In the genomic region with DNA sequence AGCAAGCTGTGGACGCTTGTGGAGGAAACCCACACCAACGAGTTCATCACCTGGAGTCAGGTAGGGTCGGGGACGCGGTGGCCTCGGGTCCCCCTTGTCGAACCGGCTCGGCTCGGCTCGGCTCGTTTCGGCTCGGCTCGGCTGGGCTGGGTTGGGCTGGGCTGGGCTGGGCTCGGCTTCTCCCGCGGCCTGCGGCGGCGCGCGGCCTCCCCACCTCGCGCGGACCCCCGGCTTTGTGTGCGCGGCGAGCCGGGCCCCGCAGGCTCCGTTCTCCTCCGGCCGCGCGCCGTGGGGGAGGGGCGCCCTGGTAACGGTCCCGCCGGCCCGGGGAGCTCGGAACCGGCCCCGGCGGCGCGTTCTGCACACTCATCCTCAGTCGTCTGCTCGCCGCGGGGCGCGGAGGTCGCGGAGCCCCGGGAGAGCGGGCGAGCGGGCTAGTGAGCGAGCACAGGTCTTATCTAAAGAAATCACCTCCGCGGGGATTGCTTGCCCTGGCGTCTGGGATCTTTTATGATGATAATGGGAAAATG, we compare ENCODE assay signal across 8 mouse cellular contexts. TPM values are rescaled to one million over a fixed set of nuclear protein-coding genes. Genes with fewer than 3 reads are reported as not detected.
DNase-seq lines count a peak whose midpoint lies in the region; ATAC-seq and TF ChIP-seq lines count a peak whose summit lies in the region.

No protein-coding gene starts in this region.

- H3K9ac ChIP-seq in intestine, embryonic 14.5 days (ENCODE audit: low read length) = peak overlapping the region; percentile 96
- peak overlapping the region; percentile 93 for H3K9ac ChIP-seq in stomach, postnatal 0 days (ENCODE audit: low read length)

- no peak for TF ChIP-seq POLR2A in cerebellum, adult 2 months (IDR thresholded peaks at IDR 0.05; ENCODE audit: borderline replicate concordance, insufficient read depth, low read length)
- no peak for TF ChIP-seq POLR2A in spleen, adult 2 months (IDR thresholded peaks at IDR 0.05; ENCODE audit: low read depth, low read length)
- TF ChIP-seq POLR2A in embryonic fibroblast, embryonic 13.5 days (IDR thresholded peaks at IDR 0.05; ENCODE audit: low read depth, low read length) = no peak

- no peaks in the 10 kb centered on the region for H3K9me3 ChIP-seq in intestine, embryonic 14.5 days (ENCODE audit: control insufficient read depth, low read length)
- H3K9me3 ChIP-seq in stomach, postnatal 0 days (ENCODE audit: control insufficient read depth, low read length) = no peaks in the 10 kb centered on the region

- H3K36me3 ChIP-seq in spleen, adult 2 months (ENCODE audit: control insufficient read depth, insufficient read depth, low read length) = no peaks in the 10 kb centered on the region
- no peaks in the 10 kb centered on the region for H3K36me3 ChIP-seq in intestine, embryonic 14.5 days (ENCODE audit: control insufficient read depth, insufficient read depth, low read length)
- no peaks in the 10 kb centered on the region for H3K36me3 ChIP-seq in stomach, postnatal 0 days (ENCODE audit: control insufficient read depth, insufficient read depth, low read length)

- DNase-seq in cerebellum, adult 2 months = no peak
- no peak for DNase-seq in cerebellum, adult 11-12 months
- DNase-seq in spleen, adult 2 months (ENCODE audit: low read depth in 1 of 2, low spot score in 2 of 2) = peak in 1 of 2 experiments; percentile 57
- no peak for DNase-seq in spleen, postnatal 14 days (ENCODE audit: low spot score in 2 of 2)
- DNase-seq in intestine, embryonic 14.5 days (ENCODE audit: low spot score) = peak; percentile 93
- DNase-seq in lung, postnatal 10 days = peak; percentile 86
- peak; percentile 88 for DNase-seq in stomach, postnatal 0 days (ENCODE audit: low spot score)

- peak overlapping the region; percentile 68 for H3K27ac ChIP-seq in cerebellum, adult 2 months (ENCODE audit: insufficient read depth, low read length)
- H3K27ac ChIP-seq in spleen, adult 2 months (ENCODE audit: insufficient read depth, low read length) = peak overlapping the region; percentile 45
- peak overlapping the region; percentile 73 for H3K27ac ChIP-seq in embryonic fibroblast, embryonic 13.5 days (ENCODE audit: insufficient read depth, low read length)
- H3K27ac ChIP-seq in intestine, embryonic 14.5 days (ENCODE audit: low read depth) = peak overlapping the region; percentile 97
- peak overlapping the region; percentile 94 for H3K27ac ChIP-seq in stomach, postnatal 0 days (replicated peaks)

- no peaks in the 10 kb centered on the region for H3K27me3 ChIP-seq in cerebellum, adult 2 months (ENCODE audit: control insufficient read depth, insufficient read depth, low read length)
- no peaks in the 10 kb centered on the region for H3K27me3 ChIP-seq in spleen, adult 2 months (ENCODE audit: control insufficient read depth, insufficient read depth, low read length)
- no peaks in the 10 kb centered on the region for H3K27me3 ChIP-seq in intestine, embryonic 14.5 days (replicated peaks; ENCODE audit: control insufficient read depth, insufficient read depth, low read length)
- H3K27me3 ChIP-seq in stomach, postnatal 0 days (ENCODE audit: control insufficient read depth, insufficient read depth, low read length) = no peaks in the 10 kb centered on the region

- H3K4me1 ChIP-seq in cerebellum, adult 2 months (ENCODE audit: control insufficient read depth, insufficient read depth, low read length) = peaks cover 2% of the 10 kb centered on the region
- H3K4me1 ChIP-seq in spleen, adult 2 months (ENCODE audit: control insufficient read depth, insufficient read depth, insufficient read length) = no peaks in the 10 kb centered on the region; the same call in 1 of the 2 replicates
- H3K4me1 ChIP-seq in embryonic fibroblast, embryonic 13.5 days (ENCODE audit: control insufficient read depth, insufficient read depth, low read length) = peaks cover 5% of the 10 kb centered on the region
- H3K4me1 ChIP-seq in intestine, embryonic 14.5 days (replicated peaks; ENCODE audit: control insufficient read depth, insufficient read depth, low read length) = peaks cover 11% of the 10 kb centered on the region
- H3K4me1 ChIP-seq in stomach, postnatal 0 days (replicated peaks; ENCODE audit: control insufficient read depth, insufficient read depth) = no peaks in the 10 kb centered on the region

- TF ChIP-seq CTCF in cerebellum, adult 2 months (IDR thresholded peaks at IDR 0.05; ENCODE audit: borderline replicate concordance, insufficient read depth, low read depth, low read length) = no peak
- no peak for TF ChIP-seq CTCF in spleen, adult 2 months (IDR thresholded peaks at IDR 0.05; ENCODE audit: extremely low read depth, insufficient read depth, insufficient read length, insufficient replicate concordance)
- TF ChIP-seq CTCF in embryonic fibroblast, embryonic 13.5 days (IDR thresholded peaks at IDR 0.05; ENCODE audit: borderline replicate concordance, insufficient read depth, low read length) = no peak
- TF ChIP-seq CTCF in stomach, postnatal 0 days (IDR thresholded peaks at IDR 0.05; ENCODE audit: low read depth) = no peak

- H3K4me2 ChIP-seq in intestine, embryonic 14.5 days (ENCODE audit: low read length) = peak overlapping the region; percentile 79
- peak overlapping the region; percentile 66 for H3K4me2 ChIP-seq in stomach, postnatal 0 days (replicated peaks; ENCODE audit: low read depth)

- under 1% methylated on average over 65 of the region's 65 CpGs for WGBS in cerebellum, adult 2 months
- WGBS in spleen, adult 2 months = under 1% methylated on average over 65 of the region's 65 CpGs
- under 1% methylated on average over 64 of the region's 65 CpGs for WGBS in intestine, embryonic 14.5 days
- under 1% methylated on average over 41 of the region's 65 CpGs for WGBS in stomach, postnatal 0 days

- TF ChIP-seq EP300 in stomach, postnatal 0 days (optimal IDR thresholded peaks at IDR 0.05) = no peak

- H3K4me3 ChIP-seq in cerebellum, adult 2 months (replicated peaks; ENCODE audit: insufficient read depth, low read depth, low read length) = peak overlapping the region; percentile 97
- peak overlapping the region; percentile 73 for H3K4me3 ChIP-seq in spleen, adult 2 months (ENCODE audit: extremely low read depth, insufficient read depth, insufficient read length)
- H3K4me3 ChIP-seq in embryonic fibroblast, embryonic 13.5 days (ENCODE audit: insufficient read depth, low read length) = peak overlapping the region; percentile 80
- H3K4me3 ChIP-seq in intestine, embryonic 14.5 days (ENCODE audit: low read depth, low read length) = peak overlapping the region; percentile 94
- H3K4me3 ChIP-seq in stomach, postnatal 0 days (ENCODE audit: low read depth, low read length) = peak overlapping the region; percentile 86

- ATAC-seq in intestine, embryonic 14.5 days (replicated peaks; ENCODE audit: low FRiP score, low TSS enrichment, low read depth) = peak; percentile 90
- peak; percentile 85 for ATAC-seq in stomach, postnatal 0 days (ENCODE audit: low FRiP score, low TSS enrichment)

RNA-seq across cellular contexts. Expression of gene Hsf2, which starts 0.4 kb away (rescaled TPM):
- polyA plus RNA-seq in cerebellum, adult 2 months (2012; rRNA removed) = 22.8 and 23.4 TPM in 2 replicates
- 1.2 TPM in 2 replicates for polyA plus RNA-seq in spleen, adult 2 months (2012; rRNA removed)
- 21.9 and 32.1 TPM in 2 replicates for polyA plus RNA-seq in embryonic fibroblast, embryonic 13.5 days (2011; ENCODE audit: insufficient read length, low read depth, missing spikeins)
- polyA plus RNA-seq in intestine, embryonic 14.5 days (2014; fragmentation: Nextera tagmentation; extraction: Ambion mirVana) = 25.2 and 29.0 TPM in 2 replicates
- polyA plus RNA-seq in stomach, postnatal 0 days (2015; fragmentation: Nextera tagmentation; extraction: Ambion mirVana) = 11.2 and 12.7 TPM in 2 replicates

RNA-seq across cellular contexts. Expression of gene Serinc1, which starts 45.7 kb away (rescaled TPM):
- polyA plus RNA-seq in cerebellum, adult 2 months (2012; rRNA removed) = 581 and 607 TPM in 2 replicates
- polyA plus RNA-seq in spleen, adult 2 months (2012; rRNA removed) = 15.5 and 21.6 TPM in 2 replicates
- polyA plus RNA-seq in embryonic fibroblast, embryonic 13.5 days (2011; ENCODE audit: insufficient read length, low read depth, missing spikeins) = 303 and 328 TPM in 2 replicates
- 137 and 149 TPM in 2 replicates for polyA plus RNA-seq in intestine, embryonic 14.5 days (2014; fragmentation: Nextera tagmentation; extraction: Ambion mirVana)
- polyA plus RNA-seq in stomach, postnatal 0 days (2015; fragmentation: Nextera tagmentation; extraction: Ambion mirVana) = 84.0 and 86.5 TPM in 2 replicates

Comparison
In these comparisons a context has a peak if more than half of its experiments do, and no peak if none do; other contexts are left out.
1. DNase-seq: peak in intestine, embryonic 14.5 days (single experiment), lung, postnatal 10 days (single experiment) and stomach, postnatal 0 days (single experiment); none in cerebellum, adult 2 months (0 of 2), cerebellum, adult 11-12 months (single experiment) and spleen, postnatal 14 days (0 of 2).
2. H3K27ac ChIP-seq: peak in every context shown above with its lines; median percentile 97 in intestine, embryonic 14.5 days; 94 in stomach, postnatal 0 days; 73 in embryonic fibroblast, embryonic 13.5 days; 68 in cerebellum, adult 2 months; 45 in spleen, adult 2 months.
3. Peak in every context shown above with its lines, with median percentiles within 50 percentile points of each other: H3K4me3 ChIP-seq.